Mouse (Mus musculus) erythroblast, embryonic 14.5 days (primary cell): ENCODE measurements at regions not wholly inside any gene's neighbourhood (a gene's known extent, or its start where the extent isn't known, plus 50 kb on each side); places are given as distances from the start of the nearest gene placed in this dataset.

ENCODE experiments used
- GATA1 ChIP-seq: IDR thresholded peaks from 2 replicates; pipeline ENCODE4 v1.6.1; 2012; ENCODE audit warnings: low read length, inconsistent platforms, mixed read lengths
- TAL1 ChIP-seq: IDR thresholded peaks from 3 replicates; pipeline ENCODE4 v1.6.1; 2012; ENCODE audit warnings: low read length, inconsistent platforms, mixed read lengths

- TF ChIP-seq TAL1 (no peak), GATA1 (no peak)
Measured at GRCm38 (mm10) chr11:20403456-20403855, 70.9 kb upstream of the Slc1a4 start.
